Mouse (Mus musculus): ENCODE measurements around the gene Ifng.

DNA sequence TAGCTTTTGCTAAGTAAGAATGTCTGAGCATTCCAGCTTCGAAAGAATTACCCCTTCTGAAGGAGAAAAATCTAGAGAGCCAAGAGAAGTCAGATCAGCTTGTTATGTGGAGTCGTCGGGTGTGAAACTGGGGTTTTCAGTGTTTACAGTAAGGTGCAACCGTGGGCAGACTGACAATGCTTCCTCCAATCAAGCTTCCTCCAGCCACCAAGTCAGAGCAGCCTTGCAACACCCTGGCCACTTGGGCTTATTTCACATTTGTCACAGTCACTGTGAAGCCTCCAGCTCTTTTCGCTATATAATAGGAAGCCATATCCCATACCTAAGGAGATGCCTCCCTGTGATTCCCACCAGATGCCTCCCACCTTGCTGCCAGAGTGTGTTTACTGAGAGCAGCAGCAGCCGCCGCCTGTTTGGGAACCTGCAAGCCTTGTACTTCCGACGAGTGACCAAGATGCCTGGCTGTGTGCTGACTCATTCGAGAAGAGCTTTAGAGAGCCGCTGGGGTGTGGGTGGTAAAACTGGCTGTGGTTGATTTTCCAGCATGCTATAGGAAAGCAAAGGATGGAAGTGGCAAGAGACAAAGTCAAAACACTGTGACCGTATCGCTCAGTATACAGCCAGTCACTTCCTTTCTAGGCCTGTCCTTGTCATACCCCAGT, 29.6 kb downstream of the Ifng start:
- TF ChIP-seq POLR2A (IDR thresholded peaks at IDR 0.05; ENCODE audit: insufficient read depth, low read length) (no peak), EP300 (IDR thresholded peaks at IDR 0.05; ENCODE audit: insufficient read depth, low read depth, low read length) (no peak)
